Mouse (Mus musculus) hindbrain, embryonic 10.5 days (tissue): Measurements from ENCODE around the gene Edem2. TPM values are rescaled to one million over a fixed set of nuclear protein-coding genes. Genes with fewer than 3 reads are reported as not detected.
"Not testable (repeated sequence)": the region's sequence is repeated elsewhere in the genome, so short reads cannot be mapped to it uniquely, and the experiment has no call there.

Experiments
- DNase-seq: peaks from one replicate; pipeline ENCODE4 v3.0.0-alpha.2; 2017; ENCODE audit warnings: low spot score
- H3K27ac ChIP-seq: fragments of 300-500 bp; sonication (generic); 2 replicates; pipeline ENCODE4 v1.5.1; 2016; ENCODE audit warnings: mild to moderate bottlenecking, moderate library complexity
- H3K27me3 ChIP-seq: fragments of 300-500 bp; sonication (generic); 2 replicates; pipeline ENCODE4 v1.6.1; 2016; ENCODE audit warnings: mild to moderate bottlenecking; ENCODE audit not compliant: poor library complexity, insufficient read depth, severe bottlenecking
- H3K36me3 ChIP-seq: fragments of 300-500 bp; sonication (generic); 2 replicates; pipeline ENCODE4 v1.6.1; 2016; ENCODE audit warnings: mild to moderate bottlenecking, moderate library complexity
- H3K4me1 ChIP-seq: fragments of 300-500 bp; sonication (generic); replicated peaks from 2 replicates; pipeline ENCODE4 v1.6.1; 2016; ENCODE audit warnings: mild to moderate bottlenecking
- H3K4me3 ChIP-seq: fragments of 300-500 bp; sonication (generic); 2 replicates; pipeline ENCODE4 v1.5.1; 2016; ENCODE audit warnings: mild to moderate bottlenecking, moderate library complexity
- H3K9me3 ChIP-seq: fragments of 300-500 bp; sonication (generic); 2 replicates; pipeline ENCODE4 v1.6.1; 2016; ENCODE audit warnings: mild to moderate bottlenecking, moderate library complexity
- WGBS: fragments of 180-500 bp; shearing (Covaris S2); methylation state at CpG from one replicate; pipeline ENCODE4 v1.1.7; 2016; 5-methylcytosine and 5-hydroxymethylcytosine counted together
- polyA plus RNA-seq: library from polyadenylated mRNA; unstranded; fragments of >200 nt; fragmentation: Nextera tagmentation; extraction: Ambion mirVana; gene quantifications from 2 replicates; pipeline ENCODE4 v1.2.1, GENCODE M21; 2016

Edem2 gene
- polyA plus RNA-seq, 1 experiment from 2014 or later = 41.1 TPM

- no peak for DNase-seq
- H3K36me3 ChIP-seq = peaks cover 34% of the 10 kb centered on the region
- no peaks in the 10 kb centered on the region for H3K9me3 ChIP-seq
- 87% methylated on average over 7 of the region's 7 CpGs for WGBS
- H3K27ac ChIP-seq = no peak overlapping the region
- H3K4me1 ChIP-seq = peaks cover 13% of the 10 kb centered on the region
- no peak overlapping the region for H3K4me3 ChIP-seq
- H3K27me3 ChIP-seq = no peaks in the 10 kb centered on the region
Observed at GRCm38 (mm10) chr2:155726302-155726701, 3.0 kb downstream of the Edem2 start.

- Histone ChIP-seq H3K4me3 (no peak overlapping the region), H3K9me3 (no peaks in the 10 kb centered on the region), H3K27ac (no peak overlapping the region), H3K27me3 (no peaks in the 10 kb centered on the region), H3K4me1 (peaks cover 13% of the 10 kb centered on the region), H3K36me3 (peaks cover 47% of the 10 kb centered on the region)
- DNase-seq = no peak
- WGBS = 88% methylated on average over 6 of the region's 6 CpGs
Observed at GRCm38 (mm10) chr2:155724526-155724925, 4.7 kb downstream of the Edem2 start.

- no peak overlapping the region for H3K27ac ChIP-seq
- peaks cover 12% of the 10 kb centered on the region for H3K4me1 ChIP-seq
- 85% methylated on average over 5 of the region's 5 CpGs for WGBS
- DNase-seq = no peak
- peaks cover 51% of the 10 kb centered on the region for H3K36me3 ChIP-seq
- H3K4me3 ChIP-seq = no peak overlapping the region
- H3K9me3 ChIP-seq = no peaks in the 10 kb centered on the region
- no peaks in the 10 kb centered on the region for H3K27me3 ChIP-seq
Observed at GRCm38 (mm10) chr2:155724036-155724435, 5.2 kb downstream of the Edem2 start.

- Histone ChIP-seq H3K4me1 (no peaks in the 10 kb centered on the region), H3K36me3 (peaks cover 75% of the 10 kb centered on the region), H3K27ac (no peak overlapping the region), H3K4me3 (no peak overlapping the region), H3K27me3 (no peaks in the 10 kb centered on the region), H3K9me3 (no peaks in the 10 kb centered on the region)
- no peak for DNase-seq
- 94% methylated on average over 5 of the region's 5 CpGs for WGBS
Observed at GRCm38 (mm10) chr2:155720585-155720984, 8.7 kb downstream of the Edem2 start.

- no peak for DNase-seq
- peaks cover 91% of the 10 kb centered on the region for H3K36me3 ChIP-seq
- no peaks in the 10 kb centered on the region for H3K4me1 ChIP-seq
- H3K27me3 ChIP-seq = no peaks in the 10 kb centered on the region
- 89% methylated on average over 12 of the region's 12 CpGs for WGBS
- no peaks in the 10 kb centered on the region for H3K9me3 ChIP-seq
- no peak overlapping the region for H3K4me3 ChIP-seq
- H3K27ac ChIP-seq = no peak overlapping the region
Observed at GRCm38 (mm10) chr2:155717082-155717990, 11.9 kb downstream of the Edem2 start.

GRCm38 (mm10) chr2:155710557-155710956, 18.7 kb downstream of the Edem2 start:
- no peaks in the 10 kb centered on the region for H3K27me3 ChIP-seq
- H3K4me3 ChIP-seq = no peak overlapping the region
- 90% methylated on average over 11 of the region's 11 CpGs for WGBS
- H3K4me1 ChIP-seq = no peaks in the 10 kb centered on the region
- DNase-seq = no peak
- H3K27ac ChIP-seq = no peak overlapping the region
- peaks cover 90% of the 10 kb centered on the region for H3K36me3 ChIP-seq
- no peaks in the 10 kb centered on the region for H3K9me3 ChIP-seq

GRCm38 (mm10) chr2:155707251-155707650, 22.0 kb downstream of the Edem2 start:
- H3K36me3 ChIP-seq = peaks cover 78% of the 10 kb centered on the region
- no peak for DNase-seq

GRCm38 (mm10) chr2:155703630-155704029, 25.6 kb downstream of the Edem2 start:
- H3K9me3 ChIP-seq = no peaks in the 10 kb centered on the region
- peak; percentile 43 for DNase-seq
- H3K27me3 ChIP-seq = no peaks in the 10 kb centered on the region
- H3K27ac ChIP-seq = peak overlapping the region; percentile 76
- peaks cover 60% of the 10 kb centered on the region for H3K36me3 ChIP-seq
- WGBS = 40% methylated on average over 4 of the region's 4 CpGs
- H3K4me1 ChIP-seq = peaks cover 7% of the 10 kb centered on the region; the same call in 1 of the 2 replicates
- no peak overlapping the region for H3K4me3 ChIP-seq

More at GRCm38 (mm10) chr2:155707251-155707650, 22.0 kb downstream of the Edem2 start:
- H3K27me3 ChIP-seq = no peaks in the 10 kb centered on the region
- H3K4me3 ChIP-seq = no peak overlapping the region
- WGBS = 89% methylated on average over 4 of the region's 4 CpGs
- H3K9me3 ChIP-seq = no peaks in the 10 kb centered on the region
- H3K4me1 ChIP-seq = peaks cover 7% of the 10 kb centered on the region; the same call in 1 of the 2 replicates
- no peak overlapping the region for H3K27ac ChIP-seq

GRCm38 (mm10) chr2:155701399-155701919, 27.8 kb downstream of the Edem2 start:
- whole genome bisulfite sequencing = 91% methylated on average over 19 of the region's 19 CpGs
- Histone ChIP-seq H3K27ac (no peak overlapping the region), H3K36me3 (peaks cover 44% of the 10 kb centered on the region), H3K4me1 (peaks cover 7% of the 10 kb centered on the region; the same call in 1 of the 2 replicates), H3K9me3 (no peaks in the 10 kb centered on the region), H3K4me3 (no peak overlapping the region), H3K27me3 (no peaks in the 10 kb centered on the region)
- DNase-seq = no peak

- H3K27ac ChIP-seq, H3K4me3 ChIP-seq, H3K4me1 ChIP-seq, H3K27me3 ChIP-seq, DNase-seq, H3K9me3 ChIP-seq: not testable (repeated sequence)
- H3K36me3 ChIP-seq = peaks cover 21% of the 10 kb centered on the region
- 94% methylated on average over 6 of the region's 6 CpGs for WGBS
Observed at GRCm38 (mm10) chr2:155698443-155698842, 30.8 kb downstream of the Edem2 start.

- H3K27ac ChIP-seq = no peak overlapping the region
- H3K4me1 ChIP-seq = 0 out of 2 replicates have a peak, but pooled peaks cover 2% of the 10 kb centered on the region
- H3K9me3 ChIP-seq = no peaks in the 10 kb centered on the region
- H3K4me3 ChIP-seq = no peak overlapping the region
- WGBS = 73% methylated on average over 7 of the region's 7 CpGs
- H3K36me3 ChIP-seq = peaks cover 10% of the 10 kb centered on the region
- H3K27me3 ChIP-seq = no peaks in the 10 kb centered on the region
- DNase-seq = no peak
Observed at GRCm38 (mm10) chr2:155696851-155697250, 32.4 kb downstream of the Edem2 start.

- Histone ChIP-seq H3K36me3 (peaks cover 4% of the 10 kb centered on the region), H3K27ac (no peak overlapping the region), H3K4me1 (peaks cover 6% of the 10 kb centered on the region), H3K27me3 (no peaks in the 10 kb centered on the region), H3K9me3 (no peaks in the 10 kb centered on the region), H3K4me3 (no peak overlapping the region)
- whole genome bisulfite sequencing = 15% methylated on average over 7 of the region's 7 CpGs
- DNase-seq = peak; percentile 80
Observed at GRCm38 (mm10) chr2:155696091-155696558, 33.1 kb downstream of the Edem2 start.

- H3K4me1 ChIP-seq = peaks cover 14% of the 10 kb centered on the region
- H3K36me3 ChIP-seq = no peaks in the 10 kb centered on the region
- WGBS = 80% methylated on average over 3 of the region's 3 CpGs
- DNase-seq = no peak
- no peak overlapping the region for H3K4me3 ChIP-seq
- H3K9me3 ChIP-seq = no peaks in the 10 kb centered on the region
- no peaks in the 10 kb centered on the region for H3K27me3 ChIP-seq
- no peak overlapping the region for H3K27ac ChIP-seq
Observed at GRCm38 (mm10) chr2:155695316-155695715, 34.0 kb downstream of the Edem2 start.
